9 mouse cellular contexts compared by ENCODE assay signal in genomic region chr3:17787443-17788333, GRCm38 (mm10).
A peak's percentile ranks its signal among the peaks of the same experiment; 100 is the strongest.
DNase-seq lines count a peak whose midpoint lies in the region; ATAC-seq and TF ChIP-seq lines count a peak whose summit lies in the region.
"Had no signal": no experiment of that assay in that cellular context is flagged by ENCODE, and none has a peak within 500 bp of the region (broad histone marks: within the 10 kb centered on the region; RNA-seq: fewer than 3 reads in every experiment).

No protein-coding gene starts in this region.

- no peaks in the 10 kb centered on the region; the same call in 1 of the 2 replicates for H3K4me1 ChIP-seq in intestine, postnatal 0 days (replicated peaks; ENCODE audit: control insufficient read depth, insufficient read depth, low read length)
- peaks cover 28% of the 10 kb centered on the region for H3K4me1 ChIP-seq in olfactory bulb, adult 2 months (ENCODE audit: control insufficient read depth, insufficient read depth, low read length)

- peak overlapping the region; percentile 96 for H3K27ac ChIP-seq in layer of hippocampus, adult 2 months
- no peak overlapping the region for H3K27ac ChIP-seq in intestine, postnatal 0 days (ENCODE audit: low read depth, low read length)
- H3K27ac ChIP-seq in olfactory bulb, adult 2 months (ENCODE audit: insufficient read depth, low read depth, low read length) = peak overlapping the region; percentile 97
- H3K27ac ChIP-seq: lung, embryonic 15.5 days had no signal

- WGBS in intestine, postnatal 0 days = 15% methylated on average over 18 of the region's 18 CpGs
- 65% methylated on average over 18 of the region's 18 CpGs for WGBS in olfactory bulb, adult 2 months

- no peak for TF ChIP-seq POLR2A in olfactory bulb, adult 2 months (IDR thresholded peaks at IDR 0.05; ENCODE audit: insufficient read depth, low read depth, low read length)

- peak overlapping the region; percentile 9; the same call in 1 of the 2 replicates for H3K4me3 ChIP-seq in layer of hippocampus, adult 2 months
- peak overlapping the region; percentile 38; the same call in 1 of the 2 replicates for H3K4me3 ChIP-seq in intestine, postnatal 0 days (ENCODE audit: low read depth, low read length)
- no peak overlapping the region for H3K4me3 ChIP-seq in olfactory bulb, adult 2 months (ENCODE audit: insufficient read depth, low read depth, low read length)

- no peak for DNase-seq in layer of hippocampus, adult 2 months (ENCODE audit: low spot score in 2 of 2)
- DNase-seq in layer of hippocampus, postnatal 25 days (ENCODE audit: extremely low spot score in 1 of 2, low spot score in 1 of 2) = no peak
- DNase-seq in fat pad, adult 2 months (ENCODE audit: extremely low read depth, low read depth, low spot score) = peak; percentile 55
- DNase-seq in urinary bladder, adult 18-20 months (ENCODE audit: low spot score in 2 of 2) = no peak
- DNase-seq in right cerebral cortex, postnatal 4 days = no peak
- no peak for DNase-seq in kidney, postnatal 25 days

- H3K9ac ChIP-seq in intestine, postnatal 0 days (ENCODE audit: low read depth, low read length) = no peak overlapping the region
- H3K9ac ChIP-seq: lung, embryonic 15.5 days had no signal

- peak overlapping the region; percentile 63 for H3K4me2 ChIP-seq in intestine, postnatal 0 days (replicated peaks; ENCODE audit: low read depth)

- H3K27me3 ChIP-seq in intestine, postnatal 0 days (replicated peaks; ENCODE audit: control insufficient read depth, insufficient read depth, low read length) = peaks cover 60% of the 10 kb centered on the region

- TF ChIP-seq CTCF in layer of hippocampus, adult 2 months (conservative IDR thresholded peaks at IDR 0.05) = no peak
- TF ChIP-seq CTCF in intestine, postnatal 0 days (IDR thresholded peaks at IDR 0.05; ENCODE audit: low read depth) = no peak
- no peak for TF ChIP-seq CTCF in olfactory bulb, adult 2 months (IDR thresholded peaks at IDR 0.05; ENCODE audit: insufficient read depth, low read depth, low read length)

- H3K36me3 ChIP-seq in intestine, postnatal 0 days (ENCODE audit: control insufficient read depth, insufficient read depth) = no peaks in the 10 kb centered on the region
- H3K36me3 ChIP-seq: lung, embryonic 15.5 days had no signal

- no peaks in the 10 kb centered on the region for H3K9me3 ChIP-seq in intestine, postnatal 0 days (ENCODE audit: control insufficient read depth)
- H3K9me3 ChIP-seq: lung, embryonic 15.5 days had no signal

- ATAC-seq in intestine, postnatal 0 days = peak; percentile 61
